Mouse (Mus musculus): ENCODE measurements around the gene Olfr419.

Olfr419 gene

GRCm38 (mm10) chr1:174251961-174252360 is at the start of gene Olfr419:
Olfr419 (minus strand) TSS chr1:174252061.
- DNase-seq (ENCODE audit: low spot score) = no peak

GRCm38 (mm10) chr1:174270643-174271042 is 18.8 kb upstream of the Olfr419 start:
- no peak for DNase-seq (ENCODE audit: low spot score)

GRCm38 (mm10) chr1:174269162-174269561 is 17.3 kb upstream of the Olfr419 start:
- DNase-seq (ENCODE audit: low spot score) = no peak

GRCm38 (mm10) chr1:174267816-174268215 is 16.0 kb upstream of the Olfr419 start:
- no peak for DNase-seq (ENCODE audit: low spot score)

GRCm38 (mm10) chr1:174250376-174250775 is 1.5 kb downstream of the Olfr419 start:
- DNase-seq (ENCODE audit: low spot score) = no peak

GRCm38 (mm10) chr1:174247170-174247569 is 4.7 kb downstream of the Olfr419 start:
- no peak for DNase-seq (ENCODE audit: low spot score)

GRCm38 (mm10) chr1:174246080-174246479 is 5.8 kb downstream of the Olfr419 start:
- no peak for DNase-seq (ENCODE audit: low spot score)

GRCm38 (mm10) chr1:174244621-174245020 is 7.2 kb downstream of the Olfr419 start:
- no peak for DNase-seq (ENCODE audit: low spot score)

GRCm38 (mm10) chr1:174239916-174240315 is 11.9 kb downstream of the Olfr419 start:
- DNase-seq (ENCODE audit: low spot score) = no peak

GRCm38 (mm10) chr1:174216528-174217204 is 35.2 kb downstream of the Olfr419 start:
- no peak for DNase-seq (ENCODE audit: low spot score)

GRCm38 (mm10) chr1:174215270-174216038 is 36.4 kb downstream of the Olfr419 start:
- DNase-seq (ENCODE audit: low spot score) = no peak

- no peak for DNase-seq (ENCODE audit: low spot score)
These were observed 39.6 kb downstream of the Olfr419 start for GRCm38 (mm10) chr1:174212286-174212685.

GRCm38 (mm10) chr1:174204699-174205098 is 47.2 kb downstream of the Olfr419 start:
- DNase-seq (ENCODE audit: low spot score) = no peak
